Mouse (Mus musculus): Measurements from ENCODE around the gene Olfr1496. TPM values are rescaled to one million over a fixed set of nuclear protein-coding genes. Genes with fewer than 3 reads are reported as not detected.
"Not testable (repeated sequence)": the region's sequence is repeated elsewhere in the genome, so short reads cannot be mapped to it uniquely, and the experiment has no call there.

Gene Olfr1496
- total RNA-seq (2014; rRNA removed), result not detected in 2 replicates
- not detected in 2 replicates for polyA plus RNA-seq (2015; fragmentation: Nextera tagmentation; extraction: Ambion mirVana)

GRCm38 (mm10) chr19:13777578-13777977, at the start of gene Olfr1496:
Gene Olfr1496 (plus strand): TSS chr19:13777878.
- Histone ChIP-seq H3K4me1 (ENCODE audit: insufficient read depth) (no peaks in the 10 kb centered on the region), H3K9ac (no peak within 1 kb of the TSS), H3K27me3 (ENCODE audit: insufficient read depth, low read length) (no peaks in the 10 kb centered on the region), H3K27ac (ENCODE audit: low read depth, low read length) (no peak within 1 kb of the TSS), H3K36me3 (ENCODE audit: insufficient read depth) (no peaks in the 10 kb centered on the region), H3K4me3 (ENCODE audit: low read depth, low read length) (no peak within 1 kb of the TSS), H3K9me3 (ENCODE audit: low read length) (no peaks in the 10 kb centered on the region), H3K4me2 (ENCODE audit: low read depth) (no peak within 1 kb of the TSS)
- ATAC-seq, result no peak
- 92% methylated on average over 1 of the region's 1 CpGs for WGBS
- DNase-seq, result no peak
- TF ChIP-seq CTCF (IDR thresholded peaks at IDR 0.05; ENCODE audit: low read depth), result no peak

- no peak for DNase-seq
- Histone ChIP-seq H3K4me1 (ENCODE audit: insufficient read depth) (no peaks in the 10 kb centered on the region), H3K4me2 (ENCODE audit: low read depth) (no peak within 1 kb of the TSS), H3K9me3 (ENCODE audit: low read length) (no peaks in the 10 kb centered on the region), H3K4me3 (ENCODE audit: low read depth, low read length) (no peak within 1 kb of the TSS), H3K36me3 (ENCODE audit: insufficient read depth) (no peaks in the 10 kb centered on the region), H3K27ac (ENCODE audit: low read depth, low read length) (no peak within 1 kb of the TSS), H3K9ac (no peak within 1 kb of the TSS), H3K27me3 (ENCODE audit: insufficient read depth, low read length) (no peaks in the 10 kb centered on the region)
- TF ChIP-seq CTCF (IDR thresholded peaks at IDR 0.05; ENCODE audit: low read depth), result no peak
- WGBS, result 92% methylated on average over 4 of the region's 4 CpGs
- ATAC-seq, result no peak
Observed at GRCm38 (mm10) chr19:13739428-13739827, 38.2 kb upstream of the Olfr1496 start, which contains the start of gene Olfr1494. Gene Olfr1494 (plus strand): TSS chr19:13739728.

- whole genome bisulfite sequencing, result 92% methylated on average over 1 of the region's 1 CpGs
- DNase-seq (no peak), ATAC-seq (no peak)
Observed at GRCm38 (mm10) chr19:13749366-13749765, 28.3 kb upstream of the Olfr1496 start.

GRCm38 (mm10) chr19:13764306-13764705, 13.4 kb upstream of the Olfr1496 start, which contains the start of gene Olfr1495:
Gene Olfr1495 (plus strand): TSS chr19:13764606.
- Histone ChIP-seq H3K9ac (no peak within 1 kb of the TSS), H3K27me3 (ENCODE audit: insufficient read depth, low read length) (no peaks in the 10 kb centered on the region), H3K4me3 (ENCODE audit: low read depth, low read length) (no peak within 1 kb of the TSS), H3K4me1 (ENCODE audit: insufficient read depth) (no peaks in the 10 kb centered on the region), H3K27ac (ENCODE audit: low read depth, low read length) (no peak within 1 kb of the TSS), H3K36me3 (ENCODE audit: insufficient read depth) (no peaks in the 10 kb centered on the region), H3K9me3 (ENCODE audit: low read length) (no peaks in the 10 kb centered on the region), H3K4me2 (ENCODE audit: low read depth) (no peak within 1 kb of the TSS)
- DNase-seq (no peak), ATAC-seq (no peak)
- no peak for TF ChIP-seq CTCF (IDR thresholded peaks at IDR 0.05; ENCODE audit: low read depth)
- WGBS, result 83% methylated on average over 3 of the region's 3 CpGs

More at GRCm38 (mm10) chr19:13749366-13749765, 28.3 kb upstream of the Olfr1496 start:
- Histone ChIP-seq H3K4me1 (ENCODE audit: insufficient read depth) (no peaks in the 10 kb centered on the region), H3K9me3 (ENCODE audit: low read length) (no peaks in the 10 kb centered on the region), H3K27ac (ENCODE audit: low read depth, low read length) (no peak overlapping the region), H3K27me3 (ENCODE audit: insufficient read depth, low read length) (no peaks in the 10 kb centered on the region), H3K4me3 (ENCODE audit: low read depth, low read length) (no peak overlapping the region), H3K36me3 (ENCODE audit: insufficient read depth) (no peaks in the 10 kb centered on the region), H3K4me2 (ENCODE audit: low read depth) (no peak overlapping the region), H3K9ac (no peak overlapping the region)
- TF ChIP-seq CTCF (IDR thresholded peaks at IDR 0.05; ENCODE audit: low read depth), result no peak

GRCm38 (mm10) chr19:13768565-13769276, 9.0 kb upstream of the Olfr1496 start:
- Histone ChIP-seq H3K27ac (ENCODE audit: low read depth, low read length) (no peak overlapping the region), H3K27me3 (ENCODE audit: insufficient read depth, low read length) (no peaks in the 10 kb centered on the region), H3K4me2 (ENCODE audit: low read depth) (no peak overlapping the region), H3K9ac (no peak overlapping the region), H3K9me3 (ENCODE audit: low read length) (no peaks in the 10 kb centered on the region), H3K4me3 (ENCODE audit: low read depth, low read length) (no peak overlapping the region), H3K4me1 (ENCODE audit: insufficient read depth) (no peaks in the 10 kb centered on the region), H3K36me3 (ENCODE audit: insufficient read depth) (no peaks in the 10 kb centered on the region)
- ATAC-seq (no peak), DNase-seq (no peak)
- TF ChIP-seq CTCF (IDR thresholded peaks at IDR 0.05; ENCODE audit: low read depth), result no peak
- 95% methylated on average over 9 of the region's 9 CpGs for whole genome bisulfite sequencing

- no peaks in the 10 kb centered on the region for H3K4me1 ChIP-seq (ENCODE audit: insufficient read depth)
- H3K9ac ChIP-seq, result no peak within 1 kb of the TSS
- ATAC-seq (no peak), DNase-seq (no peak)
- no peaks in the 10 kb centered on the region for H3K27me3 ChIP-seq (ENCODE audit: insufficient read depth, low read length)
- TF ChIP-seq CTCF (IDR thresholded peaks at IDR 0.05; ENCODE audit: low read depth), result no peak
- H3K4me2 ChIP-seq (ENCODE audit: low read depth), result no peak within 1 kb of the TSS
- H3K36me3 ChIP-seq (ENCODE audit: insufficient read depth), result no peaks in the 10 kb centered on the region
- H3K4me3 ChIP-seq (ENCODE audit: low read depth, low read length), result no peak within 1 kb of the TSS
- H3K9me3 ChIP-seq (ENCODE audit: low read length), result no peaks in the 10 kb centered on the region
- no peak within 1 kb of the TSS for H3K27ac ChIP-seq (ENCODE audit: low read depth, low read length)
Observed at GRCm38 (mm10) chr19:13798102-13798501, 20.4 kb downstream of the Olfr1496 start, which contains the start of gene Olfr1497. Gene Olfr1497 (minus strand): TSS chr19:13798202.

GRCm38 (mm10) chr19:13805486-13805885, 27.8 kb downstream of the Olfr1496 start:
- H3K4me1 ChIP-seq (ENCODE audit: insufficient read depth); ATAC-seq: not testable (repeated sequence)

More at GRCm38 (mm10) chr19:13805486-13805885, 27.8 kb downstream of the Olfr1496 start:
- not testable (repeated sequence) for DNase-seq; H3K4me2 ChIP-seq (ENCODE audit: low read depth); H3K4me3 ChIP-seq (ENCODE audit: low read depth, low read length); H3K9me3 ChIP-seq (ENCODE audit: low read length); H3K27ac ChIP-seq (ENCODE audit: low read depth, low read length); H3K9ac ChIP-seq; H3K27me3 ChIP-seq (ENCODE audit: insufficient read depth, low read length); H3K36me3 ChIP-seq (ENCODE audit: insufficient read depth)
- 50% methylated on average over 1 of the region's 1 CpGs for WGBS

Measured in forebrain, postnatal 0 days (tissue).